Mouse (Mus musculus) cortical plate, adult 2 months (tissue): ENCODE measurements around the gene Kctd17.

Experiments
- CTCF ChIP-seq: fragments of 200-500 bp; IDR thresholded peaks from 2 replicates; pipeline ENCODE4 v1.5.1; 2011; ENCODE audit warnings: mild to moderate bottlenecking, control low read depth, low read length; ENCODE audit not compliant: insufficient read depth; ENCODE audit errors: extremely low read depth
- POLR2A ChIP-seq: fragments of 200-500 bp; IDR thresholded peaks from 2 replicates; pipeline ENCODE4 v1.6.1; 2011; ENCODE audit warnings: mild to moderate bottlenecking, low read length, control low read depth; ENCODE audit not compliant: insufficient read depth; ENCODE audit errors: extremely low read depth

GRCm38 (mm10) chr15:78401921-78402320, 26.4 kb upstream of the Kctd17 start:
- TF ChIP-seq CTCF (no peak), POLR2A (no peak)
